Mouse (Mus musculus) adrenal gland, adult 8-10 months (tissue): ENCODE results near the gene Sdr9c7. TPM values are rescaled to one million over a fixed set of nuclear protein-coding genes. Genes with fewer than 3 reads are reported as not detected.

Experiments
- total RNA-seq, 4 experiments: library from RNA; stranded (reverse); gene quantifications; 2 replicates each; pipeline ENCODE4 v1.2.4; 2022

Gene Sdr9c7
- total RNA-seq, 4 experiments from 2014 or later = 0.64 to 1.6 (median 0.72) TPM

Other genes with a start within 250 kb of the Sdr9c7 start
- gene Nemp1, start 231.6 kb upstream of the Sdr9c7 start, total RNA-seq = 10 to 100 TPM in 2 of 4 experiments, 1 to 10 TPM in 2; 6.3 to 10.6 (median 9.6) TPM
- 10 to 100 TPM; 20.0 to 33.6 (median 26.8) TPM for gene Nab2, start 229.9 kb upstream of the Sdr9c7 start, total RNA-seq
- gene Myo1a, start 193.3 kb upstream of the Sdr9c7 start, total RNA-seq = 10 to 100 TPM in 2 of 4 experiments, under 1 TPM in 2; 0.75 to 72.1 (median 30.0) TPM
- gene Tac2, start 174.0 kb upstream of the Sdr9c7 start, total RNA-seq = not detected
- 10 to 100 TPM; 11.9 to 20.9 (median 15.8) TPM for gene Zbtb39, start 159.0 kb upstream of the Sdr9c7 start, total RNA-seq
- 10 to 100 TPM in 3 of 4 experiments, 1 to 10 TPM in 1; 9.8 to 13.2 (median 10.4) TPM for gene Gpr182, start 146.8 kb upstream of the Sdr9c7 start, total RNA-seq
- gene Rdh1, start 138.8 kb upstream of the Sdr9c7 start, total RNA-seq = 1 to 10 TPM; 4.0 to 5.4 (median 4.4) TPM
- 1 to 10 TPM; 4.8 to 9.8 (median 6.6) TPM for gene Rdh16f1, start 138.7 kb upstream of the Sdr9c7 start, total RNA-seq
- gene Rdh9, start 122.1 kb upstream of the Sdr9c7 start, total RNA-seq = under 1 TPM in 1 of 4 experiments, not detected in 3; 0.38 TPM
- 1 to 10 TPM in 1 of 4 experiments, under 1 TPM in 3; 0.55 to 2.9 (median 0.78) TPM for gene Rdh16, start 97.4 kb upstream of the Sdr9c7 start, total RNA-seq
- gene Rdh19, start 48.6 kb upstream of the Sdr9c7 start, total RNA-seq = under 1 TPM in 3 of 4 experiments, not detected in 1; 0.20 to 0.38 (median 0.24) TPM
- not detected for gene Rdh16f2, start 32.0 kb upstream of the Sdr9c7 start, total RNA-seq
- under 1 TPM in 2 of 4 experiments, not detected in 2; 0.19 to 0.20 TPM for gene Rdh7, start 9.7 kb upstream of the Sdr9c7 start, total RNA-seq
- under 1 TPM in 1 of 4 experiments, not detected in 3; 0.51 TPM for gene Hsd17b6, start 109.1 kb downstream of the Sdr9c7 start, total RNA-seq
- 1 to 10 TPM; 2.1 to 3.5 (median 3.0) TPM for gene Prim1, start 116.7 kb downstream of the Sdr9c7 start, total RNA-seq
- 100 to 1,000 TPM; 560 to 666 (median 578) TPM for gene Naca, start 137.1 kb downstream of the Sdr9c7 start, total RNA-seq
- gene Ptges3, start 160.4 kb downstream of the Sdr9c7 start, total RNA-seq = 100 to 1,000 TPM; 128 to 203 (median 146) TPM
- 1,000 to 10,000 TPM; 1,737 to 2,601 (median 2,176) TPM for gene Atp5b, start 184.8 kb downstream of the Sdr9c7 start, total RNA-seq
- gene Baz2a, start 193.1 kb downstream of the Sdr9c7 start, total RNA-seq = 10 to 100 TPM; 52.9 to 78.0 (median 62.7) TPM